Mouse (Mus musculus): Measurements from ENCODE around the gene Dus3l. TPM values are rescaled to one million over a fixed set of nuclear protein-coding genes. Genes with fewer than 3 reads are reported as not detected.

The Dus3l gene
- polyA plus RNA-seq, 1 experiment from 2014 or later, result 46.7 TPM

DNA sequence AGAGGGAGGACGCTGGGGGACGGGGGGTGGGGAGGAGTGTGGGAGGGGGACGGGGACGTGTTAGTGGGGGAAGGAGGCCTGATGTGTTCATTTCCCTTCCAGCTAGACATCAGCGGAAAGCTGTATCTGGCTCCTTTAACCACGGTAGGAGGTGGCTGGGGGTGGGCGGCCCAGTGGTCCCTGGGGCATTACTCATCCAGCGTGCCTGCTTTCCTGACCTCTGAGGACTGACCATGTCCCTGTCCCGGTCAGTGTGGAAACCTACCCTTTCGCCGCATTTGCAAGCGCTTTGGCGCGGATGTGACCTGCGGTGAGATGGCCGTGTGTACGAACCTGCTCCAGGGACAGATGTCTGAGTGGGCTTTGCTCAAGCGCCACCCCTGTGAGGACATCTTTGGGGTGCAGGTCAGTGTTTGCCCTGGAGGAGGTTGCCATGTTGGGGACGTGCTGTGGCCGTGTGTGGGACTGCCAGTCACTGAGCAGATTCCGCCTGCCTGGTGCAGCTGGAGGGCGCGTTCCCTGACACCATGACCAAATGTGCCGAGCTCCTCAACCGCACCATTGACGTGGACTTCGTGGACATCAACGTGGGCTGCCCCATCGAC is 3.1 kb downstream of the Dus3l start:
- no peak for ATAC-seq (ENCODE audit: insufficient number of reproducible peaks, insufficient read depth, low FRiP score, low TSS enrichment, low read depth)
- Histone ChIP-seq H3K36me3 (peaks cover 54% of the 10 kb centered on the region), H3K9ac (replicated peaks) (no peak overlapping the region), H3K9me3 (no peaks in the 10 kb centered on the region), H3K27me3 (no peaks in the 10 kb centered on the region), H3K4me3 (replicated peaks) (no peak overlapping the region), H3K27ac (no peak overlapping the region), H3K4me2 (no peak overlapping the region), H3K4me1 (replicated peaks) (peaks cover 15% of the 10 kb centered on the region)
- WGBS, result 93% methylated on average over 29 of the region's 29 CpGs

GRCm38 (mm10) chr17:56768941-56769340 is 4.4 kb downstream of the Dus3l start:
- H3K4me2 ChIP-seq, result no peak overlapping the region
- ATAC-seq (ENCODE audit: insufficient number of reproducible peaks, insufficient read depth, low FRiP score, low TSS enrichment, low read depth), result no peak
- H3K27me3 ChIP-seq, result no peaks in the 10 kb centered on the region
- no peaks in the 10 kb centered on the region for H3K9me3 ChIP-seq
- H3K4me3 ChIP-seq (replicated peaks), result no peak overlapping the region
- peaks cover 54% of the 10 kb centered on the region for H3K36me3 ChIP-seq
- 93% methylated on average over 11 of the region's 11 CpGs for WGBS
- no peak overlapping the region for H3K9ac ChIP-seq (replicated peaks)
- H3K27ac ChIP-seq, result no peak overlapping the region
- peaks cover 7% of the 10 kb centered on the region for H3K4me1 ChIP-seq (replicated peaks)

- peaks cover 7% of the 10 kb centered on the region for H3K4me1 ChIP-seq (replicated peaks)
- H3K4me2 ChIP-seq, result no peak within 1 kb of the TSS
- no peak within 1 kb of the TSS for H3K27ac ChIP-seq
- peaks cover 54% of the 10 kb centered on the region for H3K36me3 ChIP-seq
- H3K9me3 ChIP-seq, result no peaks in the 10 kb centered on the region
- ATAC-seq (ENCODE audit: insufficient number of reproducible peaks, insufficient read depth, low FRiP score, low TSS enrichment, low read depth), result no peak
- H3K9ac ChIP-seq (replicated peaks), result no peak within 1 kb of the TSS
- H3K27me3 ChIP-seq, result no peaks in the 10 kb centered on the region
- no peak within 1 kb of the TSS for H3K4me3 ChIP-seq (replicated peaks)
- WGBS, result 94% methylated on average over 5 of the region's 5 CpGs
These were observed 5.4 kb downstream of the Dus3l start, which contains the start of gene Prr22 for GRCm38 (mm10) chr17:56769950-56770349. Prr22 (plus strand) TSS chr17:56770250.

DNA sequence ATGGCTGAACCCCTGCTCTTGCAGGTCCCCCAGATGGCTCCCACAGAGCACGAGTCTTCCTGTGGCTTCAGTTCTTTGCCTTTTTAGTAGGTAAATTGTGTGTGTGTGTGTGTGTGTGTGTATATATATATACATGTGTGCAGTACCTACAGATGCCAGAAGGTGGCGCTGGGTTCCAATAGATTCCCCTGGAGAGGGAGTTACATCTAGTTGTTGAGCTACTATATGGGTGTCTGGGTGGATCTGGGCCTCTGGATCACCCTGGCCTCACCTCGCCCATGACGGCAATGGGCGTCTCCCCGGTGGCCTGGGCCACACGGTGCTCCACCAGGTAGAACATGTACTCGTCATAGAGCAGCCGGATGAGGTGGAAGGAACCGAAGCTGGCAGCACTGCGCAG is 13.0 kb downstream of the Dus3l start:
- Histone ChIP-seq H3K27ac (no peak overlapping the region), H3K9me3 (peaks cover 9% of the 10 kb centered on the region; the same call in 1 of the 2 replicates), H3K4me3 (replicated peaks) (no peak overlapping the region), H3K9ac (replicated peaks) (no peak overlapping the region), H3K36me3 (peaks cover 12% of the 10 kb centered on the region; the same call in 1 of the 2 replicates), H3K4me1 (replicated peaks) (no peaks in the 10 kb centered on the region), H3K4me2 (no peak overlapping the region), H3K27me3 (no peaks in the 10 kb centered on the region)
- WGBS, result 94% methylated on average over 11 of the region's 11 CpGs
- ATAC-seq (ENCODE audit: insufficient number of reproducible peaks, insufficient read depth, low FRiP score, low TSS enrichment, low read depth), result no peak

GRCm38 (mm10) chr17:56778779-56779362 is 14.3 kb downstream of the Dus3l start:
- H3K27ac ChIP-seq, result no peak overlapping the region
- 39% methylated on average over 3 of the region's 3 CpGs for whole genome bisulfite sequencing

DNA sequence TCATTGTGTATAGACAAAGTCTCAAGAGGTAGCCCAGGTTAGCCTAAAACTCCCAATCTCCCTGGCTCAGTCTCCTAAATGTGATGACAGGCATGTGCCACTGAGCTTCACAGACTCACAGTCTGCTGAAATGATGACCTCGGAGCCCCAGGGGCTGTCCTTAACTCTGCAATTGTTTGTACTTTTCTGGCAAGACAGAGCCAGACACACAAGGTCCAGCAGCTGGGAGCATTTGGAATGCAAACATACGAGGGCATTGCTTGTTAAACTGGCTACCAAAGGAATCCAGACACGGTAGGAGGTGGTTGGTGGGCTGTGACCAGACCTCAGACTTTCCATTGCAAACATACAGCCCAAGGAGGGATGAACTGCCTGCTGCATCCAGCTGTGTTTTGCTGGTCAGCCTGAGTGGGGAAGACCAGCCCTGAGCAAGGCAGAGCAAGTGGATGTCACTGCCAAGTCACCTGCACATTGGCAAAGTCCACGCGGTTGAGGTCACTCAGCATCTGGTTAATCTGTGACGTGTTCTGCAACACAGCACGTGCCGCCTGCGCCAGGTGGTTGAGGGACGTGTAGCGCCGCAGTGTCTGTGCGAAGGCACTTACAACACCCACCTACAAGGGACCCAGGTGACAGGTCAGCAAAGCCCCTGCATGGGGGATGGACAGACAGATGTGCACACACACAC is 15.9 kb downstream of the Dus3l start:
- H3K27ac ChIP-seq, result no peak overlapping the region
- no peak overlapping the region for H3K9ac ChIP-seq (replicated peaks)
- no peak overlapping the region for H3K4me2 ChIP-seq
- WGBS, result 85% methylated on average over 13 of the region's 13 CpGs
- no peak overlapping the region for H3K4me3 ChIP-seq (replicated peaks)
- no peaks in the 10 kb centered on the region for H3K4me1 ChIP-seq (replicated peaks)
- peaks cover 12% of the 10 kb centered on the region; the same call in 1 of the 2 replicates for H3K36me3 ChIP-seq
- no peaks in the 10 kb centered on the region for H3K27me3 ChIP-seq
- peaks cover 9% of the 10 kb centered on the region; the same call in 1 of the 2 replicates for H3K9me3 ChIP-seq
- no peak for ATAC-seq (ENCODE audit: insufficient number of reproducible peaks, insufficient read depth, low FRiP score, low TSS enrichment, low read depth)

More at GRCm38 (mm10) chr17:56778779-56779362, 14.3 kb downstream of the Dus3l start:
- Histone ChIP-seq H3K4me3 (replicated peaks) (no peak overlapping the region), H3K9me3 (peaks cover 9% of the 10 kb centered on the region; the same call in 1 of the 2 replicates), H3K4me2 (no peak overlapping the region), H3K4me1 (replicated peaks) (no peaks in the 10 kb centered on the region), H3K36me3 (peaks cover 12% of the 10 kb centered on the region; the same call in 1 of the 2 replicates), H3K9ac (replicated peaks) (no peak overlapping the region), H3K27me3 (no peaks in the 10 kb centered on the region)
- ATAC-seq (ENCODE audit: insufficient number of reproducible peaks, insufficient read depth, low FRiP score, low TSS enrichment, low read depth), result no peak

GRCm38 (mm10) chr17:56788886-56789285 is 24.3 kb downstream of the Dus3l start:
- 79% methylated on average over 3 of the region's 3 CpGs for WGBS
- no peak overlapping the region for H3K4me3 ChIP-seq (replicated peaks)
- no peaks in the 10 kb centered on the region for H3K27me3 ChIP-seq
- H3K9ac ChIP-seq (replicated peaks), result no peak overlapping the region
- no peak overlapping the region for H3K27ac ChIP-seq
- no peaks in the 10 kb centered on the region for H3K36me3 ChIP-seq
- H3K4me2 ChIP-seq, result no peak overlapping the region
- H3K9me3 ChIP-seq, result no peaks in the 10 kb centered on the region
- no peak for ATAC-seq (ENCODE audit: insufficient number of reproducible peaks, insufficient read depth, low FRiP score, low TSS enrichment, low read depth)
- H3K4me1 ChIP-seq (replicated peaks), result no peaks in the 10 kb centered on the region

DNA sequence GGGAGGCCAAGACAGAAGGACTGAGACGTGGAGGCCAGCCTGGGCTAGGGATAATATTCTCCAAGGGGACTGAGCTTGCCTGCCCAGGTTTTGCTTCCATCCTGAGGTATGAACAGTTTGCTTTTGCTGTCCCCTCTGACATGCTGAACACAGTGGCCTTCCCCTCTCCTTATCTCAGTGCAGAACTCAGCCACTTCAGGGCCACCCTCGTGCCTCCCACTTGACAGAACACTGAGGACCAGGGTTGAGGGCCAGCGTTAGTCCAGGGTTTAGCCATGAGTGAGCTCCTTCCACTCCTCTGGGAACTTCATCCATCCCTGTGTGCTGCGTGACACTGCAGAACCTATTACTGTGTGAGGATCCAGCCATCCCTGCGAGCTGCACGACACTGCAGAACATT is 24.7 kb downstream of the Dus3l start:
- no peak overlapping the region for H3K9ac ChIP-seq (replicated peaks)
- no peaks in the 10 kb centered on the region for H3K36me3 ChIP-seq
- ATAC-seq (ENCODE audit: insufficient number of reproducible peaks, insufficient read depth, low FRiP score, low TSS enrichment, low read depth), result no peak
- H3K4me3 ChIP-seq (replicated peaks), result no peak overlapping the region
- no peak overlapping the region for H3K4me2 ChIP-seq
- H3K9me3 ChIP-seq, result no peaks in the 10 kb centered on the region
- no peaks in the 10 kb centered on the region for H3K27me3 ChIP-seq
- 82% methylated on average over 6 of the region's 6 CpGs for WGBS
- no peak overlapping the region for H3K27ac ChIP-seq
- H3K4me1 ChIP-seq (replicated peaks), result no peaks in the 10 kb centered on the region

GRCm38 (mm10) chr17:56792588-56792987 is 28.0 kb downstream of the Dus3l start:
- Histone ChIP-seq H3K4me2 (no peak overlapping the region), H3K4me1 (replicated peaks) (no peaks in the 10 kb centered on the region), H3K27ac (no peak overlapping the region), H3K36me3 (no peaks in the 10 kb centered on the region), H3K4me3 (replicated peaks) (no peak overlapping the region), H3K27me3 (no peaks in the 10 kb centered on the region), H3K9ac (replicated peaks) (no peak overlapping the region), H3K9me3 (no peaks in the 10 kb centered on the region)
- WGBS, result 76% methylated on average over 3 of the region's 3 CpGs
- no peak for ATAC-seq (ENCODE audit: insufficient number of reproducible peaks, insufficient read depth, low FRiP score, low TSS enrichment, low read depth)

GRCm38 (mm10) chr17:56793614-56794319 is 29.2 kb downstream of the Dus3l start:
- no peaks in the 10 kb centered on the region for H3K9me3 ChIP-seq
- no peak overlapping the region for H3K4me2 ChIP-seq
- H3K9ac ChIP-seq (replicated peaks), result no peak overlapping the region
- H3K4me1 ChIP-seq (replicated peaks), result no peaks in the 10 kb centered on the region
- H3K36me3 ChIP-seq, result no peaks in the 10 kb centered on the region
- no peak overlapping the region for H3K27ac ChIP-seq
- H3K4me3 ChIP-seq (replicated peaks), result no peak overlapping the region
- 67% methylated on average over 6 of the region's 6 CpGs for WGBS
- H3K27me3 ChIP-seq, result no peaks in the 10 kb centered on the region
- no peak for ATAC-seq (ENCODE audit: insufficient number of reproducible peaks, insufficient read depth, low FRiP score, low TSS enrichment, low read depth)

- no peak for ATAC-seq (ENCODE audit: insufficient number of reproducible peaks, insufficient read depth, low FRiP score, low TSS enrichment, low read depth)
These were observed 34.7 kb downstream of the Dus3l start for GRCm38 (mm10) chr17:56799276-56799675.

More at GRCm38 (mm10) chr17:56799276-56799675, 34.7 kb downstream of the Dus3l start:
- Histone ChIP-seq H3K4me2 (no peak overlapping the region), H3K4me3 (replicated peaks) (no peak overlapping the region), H3K9ac (replicated peaks) (no peak overlapping the region), H3K4me1 (replicated peaks) (no peaks in the 10 kb centered on the region), H3K27ac (no peak overlapping the region), H3K9me3 (no peaks in the 10 kb centered on the region), H3K36me3 (peaks cover 6% of the 10 kb centered on the region; the same call in 1 of the 2 replicates), H3K27me3 (no peaks in the 10 kb centered on the region)
- 80% methylated on average over 3 of the region's 3 CpGs for WGBS
